Mouse (Mus musculus): ENCODE results near the gene Kras. TPM values are rescaled to one million over a fixed set of nuclear protein-coding genes. Genes with fewer than 3 reads are reported as not detected.

Kras gene
- total RNA-seq (2023) = 109 TPM

DNA sequence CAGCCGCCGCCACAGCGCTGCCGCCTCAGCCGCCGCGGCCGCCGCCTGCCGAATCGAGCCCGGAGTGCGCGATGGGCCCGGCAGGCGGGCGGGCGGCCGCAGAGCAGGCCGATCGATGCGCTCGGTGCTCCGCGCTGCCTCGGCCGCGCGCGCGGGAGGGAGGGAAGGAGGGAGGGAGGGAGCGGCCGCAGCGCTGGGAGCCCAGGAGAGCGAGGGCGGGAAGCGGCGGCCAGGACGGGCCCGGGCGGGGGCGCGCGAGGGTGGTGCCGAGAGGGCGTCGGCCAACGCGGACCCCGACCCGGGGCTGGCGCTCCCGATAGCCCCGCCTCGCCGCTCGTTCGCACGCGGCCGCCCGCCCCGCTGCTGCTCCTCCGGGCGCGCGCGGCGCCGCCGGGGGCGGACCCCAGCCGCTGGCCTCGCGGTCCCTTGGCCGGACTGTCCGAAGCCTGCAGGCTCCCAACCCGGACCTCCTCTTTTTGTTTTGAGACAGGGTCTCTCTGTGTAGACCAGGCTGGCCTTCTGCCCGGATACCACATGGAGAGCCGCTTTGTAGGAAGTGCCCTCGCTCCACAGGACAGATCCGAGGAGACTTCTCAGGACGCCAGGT is at the start of gene Kras:
Gene Kras, minus strand, starts transcription at position 55 of the 607 bp plus-strand sequence.

GRCm38 (mm10) chr6:145210816-145211338 is 39.2 kb downstream of the Kras start, which contains the start of the genes Casc1 and Etfrf1:
TSS of gene Casc1 (minus strand) at chr6:145211005.
TSS of gene Etfrf1 (plus strand) at chr6:145211134.

Other genes starting within 250 kb of the Kras start
- 1.0 TPM for gene Bcat1, start 174.1 kb downstream of the Kras start, total RNA-seq (2023)
- 108 TPM for gene Lrmp, start 134.6 kb downstream of the Kras start, total RNA-seq (2023)
- 3.7 TPM for gene Casc1, start 39.2 kb downstream of the Kras start, total RNA-seq (2023)
- gene Etfrf1, start 39.1 kb downstream of the Kras start, total RNA-seq (2023) = 14.2 TPM

All from CD8-positive naive resting alpha-beta T cell, adult 57 days (primary cell).